Mouse (Mus musculus): ENCODE results near the gene Actrt2.

DNA sequence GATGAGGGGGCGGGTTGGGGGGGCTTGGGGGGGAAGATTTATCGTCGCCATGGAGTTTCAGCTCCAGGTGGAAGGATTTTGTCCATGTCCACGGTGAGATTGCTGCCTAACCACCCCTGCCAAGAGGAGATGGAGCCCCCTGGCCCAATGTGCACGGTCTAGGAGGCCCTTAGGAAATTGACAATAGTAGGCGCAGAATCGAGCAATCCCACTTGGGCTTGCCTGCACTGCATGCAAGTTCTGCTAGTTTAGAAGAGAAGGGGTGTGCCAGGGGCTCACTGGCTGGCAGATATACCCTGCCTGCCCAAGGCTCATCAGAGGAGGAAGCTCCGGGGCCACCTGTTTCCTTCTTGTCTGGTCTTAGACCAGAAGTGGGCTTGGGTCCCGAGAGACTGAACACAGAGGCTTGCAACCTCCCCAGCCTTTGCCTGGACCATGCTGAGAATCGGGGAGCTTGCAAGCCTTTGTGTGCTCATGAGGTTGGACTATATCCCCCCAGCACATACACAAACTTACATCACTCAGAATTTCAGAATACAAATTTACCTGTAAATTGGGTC, 7.9 kb upstream of the Actrt2 start:
- TF ChIP-seq POLR2A (IDR thresholded peaks at IDR 0.05; ENCODE audit: insufficient read length, low read depth) (no peak), CEBPB (IDR thresholded peaks at IDR 0.05; ENCODE audit: insufficient read depth, poor library complexity, severe bottlenecking) (no peak), MYOD1 (IDR thresholded peaks at IDR 0.05; ENCODE audit: control insufficient read depth in 1 of 3, insufficient read length in 2 of 3, low read depth in 2 of 3) (no peak), USF1 (IDR thresholded peaks at IDR 0.05; ENCODE audit: low read depth) (no peak), TCF3 (IDR thresholded peaks at IDR 0.05; ENCODE audit: insufficient read length, low read depth) (no peak), E2F4 (IDR thresholded peaks at IDR 0.05; ENCODE audit: insufficient read depth) (no peak), TCF12 (IDR thresholded peaks at IDR 0.05; ENCODE audit: insufficient read depth, poor library complexity, severe bottlenecking) (no peak), POLR2AphosphoS2 (IDR thresholded peaks at IDR 0.05; ENCODE audit: insufficient read length, low read depth) (no peak)
